Mouse (Mus musculus): Measurements from ENCODE around the gene Bckdhb. TPM values are rescaled to one million over a fixed set of nuclear protein-coding genes. Genes with fewer than 3 reads are reported as not detected.
"Not testable (repeated sequence)": the region's sequence is repeated elsewhere in the genome, so short reads cannot be mapped to it uniquely, and the experiment has no call there.

Bckdhb gene
- polyA plus RNA-seq, 1 experiment from 2014 or later, result 35.6 TPM

DNA sequence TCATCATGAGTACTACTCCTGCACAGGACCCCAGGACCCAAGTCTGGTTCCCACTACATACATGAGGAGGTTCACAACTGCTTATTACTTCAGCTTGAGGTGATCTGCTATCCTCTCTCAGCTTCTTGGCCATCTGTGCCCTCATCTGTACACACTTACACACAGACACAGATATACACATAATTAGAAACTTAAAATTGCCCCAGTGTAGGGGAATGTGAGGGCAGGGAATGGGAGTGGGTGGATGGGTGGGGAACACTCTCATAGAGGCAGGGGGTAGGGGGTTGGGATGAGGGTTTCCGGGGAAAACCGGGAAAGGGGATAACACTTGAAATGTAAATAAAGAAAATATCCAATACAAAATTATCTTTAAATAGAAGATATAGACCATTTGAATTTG, 15.1 kb upstream of the Bckdhb start:
- H3K9me3 ChIP-seq (replicated peaks; ENCODE audit: control insufficient read depth, low read length), result no peaks in the 10 kb centered on the region
- ATAC-seq (no peak), DNase-seq (ENCODE audit: low spot score) (no peak)
- H3K4me3 ChIP-seq (ENCODE audit: low read depth, low read length), result no peak overlapping the region
- H3K4me1 ChIP-seq (ENCODE audit: control insufficient read depth, insufficient read depth, low read length), result no peaks in the 10 kb centered on the region
- no peak overlapping the region for H3K9ac ChIP-seq (ENCODE audit: low read length)
- no peaks in the 10 kb centered on the region for H3K36me3 ChIP-seq (ENCODE audit: control insufficient read depth, insufficient read depth, low read length)
- H3K27ac ChIP-seq (ENCODE audit: low read depth, low read length), result no peak overlapping the region
- WGBS, result 89% methylated on average over 2 of the region's 2 CpGs
- no peaks in the 10 kb centered on the region for H3K27me3 ChIP-seq (replicated peaks; ENCODE audit: control insufficient read depth, insufficient read depth, low read length)
- no peak overlapping the region for H3K4me2 ChIP-seq (ENCODE audit: low read length)

DNA sequence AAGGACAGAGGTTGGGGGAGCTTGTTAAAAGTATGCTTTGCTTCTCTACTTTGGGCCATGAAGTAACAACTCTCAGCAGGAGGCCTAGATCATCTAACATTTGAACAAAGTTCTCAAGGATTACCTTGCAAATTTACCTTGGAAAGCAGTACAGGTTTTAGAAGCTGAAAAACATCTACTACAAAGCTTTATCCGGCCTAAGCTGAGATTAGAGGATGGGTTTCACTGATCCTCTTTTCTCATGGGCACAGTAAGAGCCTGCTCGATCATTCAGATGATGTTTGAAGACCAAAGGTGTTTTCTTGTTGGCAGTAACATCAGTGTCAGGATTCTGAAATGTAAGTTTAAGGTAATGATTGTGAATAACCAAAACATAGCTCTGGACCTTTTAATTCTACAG, 14.0 kb upstream of the Bckdhb start:
- Histone ChIP-seq H3K4me1 (ENCODE audit: control insufficient read depth, insufficient read depth, low read length) (no peaks in the 10 kb centered on the region), H3K4me2 (ENCODE audit: low read length) (no peak overlapping the region), H3K27me3 (replicated peaks; ENCODE audit: control insufficient read depth, insufficient read depth, low read length) (no peaks in the 10 kb centered on the region), H3K27ac (ENCODE audit: low read depth, low read length) (no peak overlapping the region), H3K4me3 (ENCODE audit: low read depth, low read length) (no peak overlapping the region), H3K36me3 (ENCODE audit: control insufficient read depth, insufficient read depth, low read length) (no peaks in the 10 kb centered on the region), H3K9me3 (replicated peaks; ENCODE audit: control insufficient read depth, low read length) (no peaks in the 10 kb centered on the region), H3K9ac (ENCODE audit: low read length) (no peak overlapping the region)
- 83% methylated on average over 2 of the region's 2 CpGs for WGBS
- DNase-seq (ENCODE audit: low spot score) (no peak), ATAC-seq (no peak)

DNA sequence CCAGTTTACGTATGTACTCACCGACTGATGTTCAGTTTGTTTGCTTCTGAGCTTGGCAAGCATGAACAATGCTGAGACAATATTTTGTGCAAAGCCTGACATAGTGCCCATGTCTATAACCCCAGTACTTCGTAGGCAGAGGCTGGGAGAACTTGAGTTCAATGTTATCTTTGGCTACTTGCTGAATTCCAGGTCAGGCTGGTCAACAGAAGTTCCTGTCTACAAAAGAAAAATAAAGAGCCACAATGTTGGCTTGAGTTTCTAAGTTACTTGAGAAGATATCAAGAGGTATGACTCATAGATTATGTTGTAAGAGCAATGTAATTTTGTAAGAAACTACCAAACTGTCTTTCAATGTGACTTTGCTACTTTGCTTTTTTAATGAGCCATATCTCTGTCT, 2.9 kb upstream of the Bckdhb start:
- DNase-seq (ENCODE audit: low spot score), result no peak
- Histone ChIP-seq H3K27me3 (replicated peaks; ENCODE audit: control insufficient read depth, insufficient read depth, low read length) (no peaks in the 10 kb centered on the region), H3K9me3 (replicated peaks; ENCODE audit: control insufficient read depth, low read length) (no peaks in the 10 kb centered on the region), H3K36me3 (ENCODE audit: control insufficient read depth, insufficient read depth, low read length) (no peaks in the 10 kb centered on the region), H3K4me3 (ENCODE audit: low read depth, low read length) (no peak overlapping the region), H3K27ac (ENCODE audit: low read depth, low read length) (no peak overlapping the region), H3K4me1 (ENCODE audit: control insufficient read depth, insufficient read depth, low read length) (no peaks in the 10 kb centered on the region), H3K4me2 (ENCODE audit: low read length) (no peak overlapping the region), H3K9ac (ENCODE audit: low read length) (no peak overlapping the region)
- no peak for ATAC-seq
- 82% methylated on average over 3 of the region's 3 CpGs for WGBS

DNA sequence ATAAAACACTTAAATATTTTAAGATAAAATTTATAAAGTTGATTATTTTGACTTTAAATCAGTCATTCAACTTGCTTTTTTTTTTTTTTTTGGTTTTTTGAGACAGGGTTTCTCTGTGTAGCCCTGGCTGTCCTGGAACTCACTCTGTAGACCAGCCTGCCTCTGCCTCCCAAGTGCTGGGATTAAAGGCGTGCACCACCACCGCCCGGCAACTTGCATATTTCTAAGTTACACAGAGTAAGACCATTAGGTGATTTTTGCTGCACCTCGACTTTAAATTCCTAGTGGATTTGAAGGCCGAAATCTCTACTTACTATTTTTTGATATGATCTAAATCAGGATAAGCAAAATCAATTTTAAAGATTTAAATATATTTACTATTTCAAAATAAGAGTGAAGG, 589 bp upstream of the Bckdhb start:
- H3K4me1 ChIP-seq (ENCODE audit: control insufficient read depth, insufficient read depth, low read length), result no peaks in the 10 kb centered on the region
- 88% methylated on average over 5 of the region's 5 CpGs for WGBS
- ATAC-seq (no peak), DNase-seq (ENCODE audit: low spot score) (no peak)
- H3K9ac ChIP-seq (ENCODE audit: low read length), result no peak overlapping the region; the same call in 1 of the 2 replicates
- peak overlapping the region; percentile 54 for H3K4me2 ChIP-seq (ENCODE audit: low read length)
- H3K27me3 ChIP-seq (replicated peaks; ENCODE audit: control insufficient read depth, insufficient read depth, low read length), result no peaks in the 10 kb centered on the region
- H3K36me3 ChIP-seq (ENCODE audit: control insufficient read depth, insufficient read depth, low read length), result no peaks in the 10 kb centered on the region
- H3K27ac ChIP-seq (ENCODE audit: low read depth, low read length), result no peak overlapping the region
- H3K4me3 ChIP-seq (ENCODE audit: low read depth, low read length), result peak overlapping the region; percentile 62
- no peaks in the 10 kb centered on the region for H3K9me3 ChIP-seq (replicated peaks; ENCODE audit: control insufficient read depth, low read length)

DNA sequence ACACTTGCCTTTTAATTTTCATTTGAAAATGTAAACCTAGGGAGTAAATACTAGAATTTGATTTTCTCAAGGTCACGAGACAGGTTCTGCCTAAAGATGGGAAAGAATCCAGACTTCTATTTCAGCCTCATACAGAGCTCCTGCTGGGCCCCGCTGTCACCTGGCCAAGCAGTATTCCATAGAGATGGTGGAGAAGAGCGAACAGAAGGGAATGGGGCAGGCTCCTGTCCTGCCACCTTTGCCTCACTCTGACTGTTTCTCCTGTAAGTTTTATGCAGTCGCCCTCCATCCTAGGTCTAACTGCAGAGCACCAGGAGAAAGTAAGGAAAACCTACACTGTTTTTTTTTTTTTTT, 720 bp downstream of the Bckdhb start:
- Histone ChIP-seq H3K27ac (ENCODE audit: low read depth, low read length) (no peak overlapping the region), H3K4me2 (ENCODE audit: low read length) (peak overlapping the region; percentile 54), H3K36me3 (ENCODE audit: control insufficient read depth, insufficient read depth, low read length) (no peaks in the 10 kb centered on the region), H3K27me3 (replicated peaks; ENCODE audit: control insufficient read depth, insufficient read depth, low read length) (no peaks in the 10 kb centered on the region), H3K9me3 (replicated peaks; ENCODE audit: control insufficient read depth, low read length) (no peaks in the 10 kb centered on the region), H3K4me3 (ENCODE audit: low read depth, low read length) (peak overlapping the region; percentile 62), H3K4me1 (ENCODE audit: control insufficient read depth, insufficient read depth, low read length) (no peaks in the 10 kb centered on the region), H3K9ac (ENCODE audit: low read length) (peak overlapping the region; percentile 73; the same call in 1 of the 2 replicates)
- 62% methylated on average over 4 of the region's 4 CpGs for WGBS
- ATAC-seq (no peak), DNase-seq (ENCODE audit: low spot score) (no peak)

- no peak for ATAC-seq
- Histone ChIP-seq H3K9ac (ENCODE audit: low read length) (no peak overlapping the region), H3K4me3 (ENCODE audit: low read depth, low read length) (no peak overlapping the region), H3K27ac (ENCODE audit: low read depth, low read length) (no peak overlapping the region), H3K4me2 (ENCODE audit: low read length) (no peak overlapping the region), H3K27me3 (replicated peaks; ENCODE audit: control insufficient read depth, insufficient read depth, low read length) (no peaks in the 10 kb centered on the region), H3K36me3 (ENCODE audit: control insufficient read depth, insufficient read depth, low read length) (no peaks in the 10 kb centered on the region), H3K9me3 (replicated peaks; ENCODE audit: control insufficient read depth, low read length) (no peaks in the 10 kb centered on the region), H3K4me1 (ENCODE audit: control insufficient read depth, insufficient read depth, low read length) (no peaks in the 10 kb centered on the region)
- DNase-seq (ENCODE audit: low spot score), result no peak
- WGBS, result 82% methylated on average over 5 of the region's 5 CpGs
Measured at GRCm38 (mm10) chr9:83926302-83926701, 1.4 kb downstream of the Bckdhb start.

- not testable (repeated sequence) for H3K4me2 ChIP-seq (ENCODE audit: low read length); H3K27ac ChIP-seq (ENCODE audit: low read depth, low read length); H3K4me3 ChIP-seq (ENCODE audit: low read depth, low read length); H3K4me1 ChIP-seq (ENCODE audit: control insufficient read depth, insufficient read depth, low read length); H3K9me3 ChIP-seq (replicated peaks; ENCODE audit: control insufficient read depth, low read length); H3K36me3 ChIP-seq (ENCODE audit: control insufficient read depth, insufficient read depth, low read length); DNase-seq (ENCODE audit: low spot score); ATAC-seq; H3K27me3 ChIP-seq (replicated peaks; ENCODE audit: control insufficient read depth, insufficient read depth, low read length); H3K9ac ChIP-seq (ENCODE audit: low read length)
Measured at GRCm38 (mm10) chr9:83939501-83939900, 14.6 kb downstream of the Bckdhb start.

GRCm38 (mm10) chr9:83940016-83940415, 15.1 kb downstream of the Bckdhb start:
- H3K4me2 ChIP-seq (ENCODE audit: low read length), result no peak overlapping the region
- H3K27me3 ChIP-seq (replicated peaks; ENCODE audit: control insufficient read depth, insufficient read depth, low read length), result no peaks in the 10 kb centered on the region
- no peaks in the 10 kb centered on the region; the same call in 1 of the 2 replicates for H3K9me3 ChIP-seq (replicated peaks; ENCODE audit: control insufficient read depth, low read length)
- DNase-seq (ENCODE audit: low spot score) (no peak), ATAC-seq (no peak)
- H3K4me1 ChIP-seq (ENCODE audit: control insufficient read depth, insufficient read depth, low read length), result no peaks in the 10 kb centered on the region
- no peak overlapping the region for H3K9ac ChIP-seq (ENCODE audit: low read length)
- H3K4me3 ChIP-seq (ENCODE audit: low read depth, low read length), result no peak overlapping the region
- H3K36me3 ChIP-seq (ENCODE audit: control insufficient read depth, insufficient read depth, low read length), result no peaks in the 10 kb centered on the region
- no peak overlapping the region for H3K27ac ChIP-seq (ENCODE audit: low read depth, low read length)
- WGBS, result 95% methylated on average over 3 of the region's 3 CpGs

DNA sequence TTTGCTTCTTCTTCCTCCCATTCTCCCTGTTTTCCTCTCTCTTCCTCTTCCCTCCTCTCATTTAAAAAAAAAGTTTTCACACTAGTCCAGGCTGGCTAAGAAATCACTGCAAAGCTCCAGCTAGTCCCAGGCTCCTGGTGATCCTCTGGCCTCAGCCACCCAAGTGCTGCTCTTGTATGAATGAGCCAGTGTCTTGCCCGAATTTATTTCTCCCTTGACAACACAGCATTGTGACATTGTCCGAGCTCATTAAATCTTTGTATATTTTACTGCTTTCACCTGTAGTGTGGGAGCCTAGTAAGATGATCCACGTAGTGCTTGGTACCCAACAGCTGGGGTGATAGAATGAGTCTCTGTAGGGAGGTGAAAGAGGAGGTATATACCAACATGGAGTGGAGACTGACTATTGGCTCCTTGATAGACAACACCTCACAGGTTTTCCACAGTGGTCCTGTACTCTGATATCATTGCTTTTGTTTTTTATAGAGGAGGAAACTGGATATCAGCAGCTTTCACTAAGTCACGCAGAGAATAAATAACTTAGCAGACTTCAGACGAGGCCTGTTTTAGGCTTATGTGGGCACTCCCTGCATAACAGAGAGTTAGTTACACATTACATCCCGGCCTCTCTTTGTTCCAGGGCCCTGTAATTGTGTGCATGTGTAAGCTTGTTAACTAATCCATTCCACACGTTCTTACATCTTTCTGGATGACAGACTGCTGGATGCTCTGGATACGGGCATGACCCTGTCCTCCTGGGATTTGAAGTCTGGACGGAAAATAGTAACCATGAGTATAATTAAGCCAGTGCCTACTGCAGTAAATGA, 15.8 kb downstream of the Bckdhb start:
- H3K9ac ChIP-seq (ENCODE audit: low read length), result no peak overlapping the region
- H3K4me2 ChIP-seq (ENCODE audit: low read length), result no peak overlapping the region
- no peaks in the 10 kb centered on the region for H3K4me1 ChIP-seq (ENCODE audit: control insufficient read depth, insufficient read depth, low read length)
- H3K36me3 ChIP-seq (ENCODE audit: control insufficient read depth, insufficient read depth, low read length), result no peaks in the 10 kb centered on the region
- H3K27ac ChIP-seq (ENCODE audit: low read depth, low read length), result no peak overlapping the region
- 84% methylated on average over 9 of the region's 9 CpGs for WGBS
- H3K9me3 ChIP-seq (replicated peaks; ENCODE audit: control insufficient read depth, low read length), result no peaks in the 10 kb centered on the region; the same call in 1 of the 2 replicates
- DNase-seq (ENCODE audit: low spot score) (no peak), ATAC-seq (no peak)
- H3K27me3 ChIP-seq (replicated peaks; ENCODE audit: control insufficient read depth, insufficient read depth, low read length), result no peaks in the 10 kb centered on the region
- no peak overlapping the region for H3K4me3 ChIP-seq (ENCODE audit: low read depth, low read length)
